Mouse (Mus musculus): Measurements from ENCODE around the gene Thpo. TPM values are rescaled to one million over a fixed set of nuclear protein-coding genes. Genes with fewer than 3 reads are reported as not detected.

Gene Thpo
- polyA plus RNA-seq (2012; rRNA removed; ENCODE audit: low replicate concordance), result 4.2 and 6.7 TPM in 2 replicates

DNA sequence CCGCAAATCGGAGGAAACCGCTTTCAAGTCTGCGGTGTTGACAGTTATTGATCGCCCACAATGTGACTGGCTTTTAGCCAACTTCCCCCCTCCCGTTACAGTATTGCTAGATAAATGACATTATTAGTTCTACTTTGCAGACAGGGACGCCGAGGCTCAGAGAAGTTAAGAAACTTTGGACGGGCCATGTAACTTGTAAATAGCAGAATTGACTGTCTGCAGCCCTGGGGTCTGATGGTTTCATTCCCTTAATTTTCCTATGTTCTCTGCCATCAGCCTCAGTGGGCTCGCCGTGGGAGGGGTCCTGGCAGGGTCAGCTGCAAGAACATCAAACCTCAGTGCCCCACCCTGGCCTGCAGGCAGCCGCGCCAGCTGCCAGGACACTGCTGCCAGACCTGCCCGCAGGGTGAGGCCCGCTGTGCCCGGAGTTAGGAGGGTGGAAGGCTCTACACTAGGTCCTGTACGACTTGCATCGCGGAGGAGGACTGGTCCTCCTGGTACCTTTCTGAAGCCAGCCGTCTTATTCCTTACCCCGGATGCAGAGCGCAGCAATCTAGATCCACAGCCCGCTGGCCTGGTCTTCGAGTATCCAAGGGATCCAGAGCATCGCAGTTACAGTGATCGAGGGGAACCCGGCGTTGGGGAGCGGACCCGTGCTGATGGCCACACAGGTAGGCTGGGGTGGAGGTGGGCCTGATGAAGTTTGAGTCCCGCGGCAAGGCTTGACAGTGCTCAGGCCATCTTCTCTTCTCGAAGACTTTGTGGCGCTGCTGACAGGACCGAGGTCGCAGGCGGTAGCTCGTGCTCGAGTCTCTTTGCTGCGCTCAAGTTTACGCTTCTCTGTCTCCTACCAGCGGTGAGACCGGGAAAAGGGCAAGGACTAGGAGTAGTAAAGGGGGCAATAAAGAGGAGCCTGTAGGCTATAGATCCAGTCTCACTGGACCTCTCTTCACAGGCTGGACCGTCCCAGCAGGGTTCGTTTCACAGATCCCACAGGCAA is at the start of gene Thpo:
Gene Thpo (minus strand): TSS at position 781 of the 1,000 bp plus-strand sequence.

DNA sequence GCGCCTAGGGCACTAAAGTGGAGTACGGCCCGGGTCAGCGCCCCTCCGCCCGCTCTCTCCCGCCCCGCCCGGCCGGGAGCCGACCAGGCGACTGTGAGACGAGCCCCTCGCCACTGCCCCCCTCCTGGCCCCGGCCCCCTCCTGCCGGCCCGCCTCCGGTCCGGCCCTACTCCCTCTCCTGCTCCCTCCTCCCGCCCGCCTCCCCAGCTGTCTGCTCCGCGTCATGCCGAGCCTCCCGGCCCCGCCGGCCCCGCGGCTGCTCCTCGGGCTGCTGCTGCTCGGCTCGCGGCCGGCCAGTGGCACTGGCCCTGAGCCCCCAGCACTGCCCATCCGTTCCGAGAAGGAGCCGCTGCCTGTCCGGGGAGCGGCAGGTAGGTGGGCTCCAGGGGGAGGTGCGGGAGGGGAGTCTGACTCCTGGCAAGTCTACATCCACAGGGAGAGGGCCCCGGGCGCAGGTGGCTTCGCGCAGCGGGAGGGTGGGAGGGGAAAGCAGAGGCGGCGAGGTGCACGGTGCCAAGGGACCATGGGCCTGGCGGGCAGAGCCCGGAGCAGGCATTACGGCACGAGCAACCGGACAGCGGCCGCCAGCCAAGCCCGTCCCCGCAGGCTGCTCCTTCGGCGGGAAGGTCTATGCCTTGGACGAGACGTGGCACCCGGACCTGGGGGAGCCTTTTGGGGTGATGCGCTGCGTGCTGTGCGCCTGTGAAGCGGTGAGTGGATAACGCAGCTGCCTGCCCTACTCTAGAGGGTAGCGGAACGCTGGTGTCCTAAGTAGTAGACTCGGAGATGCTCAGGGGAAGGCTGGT is 1.2 kb downstream of the Thpo start, which contains the start of gene Chrd:
Gene Chrd (plus strand): TSS at position 203 of the 806 bp plus-strand sequence.

DNA sequence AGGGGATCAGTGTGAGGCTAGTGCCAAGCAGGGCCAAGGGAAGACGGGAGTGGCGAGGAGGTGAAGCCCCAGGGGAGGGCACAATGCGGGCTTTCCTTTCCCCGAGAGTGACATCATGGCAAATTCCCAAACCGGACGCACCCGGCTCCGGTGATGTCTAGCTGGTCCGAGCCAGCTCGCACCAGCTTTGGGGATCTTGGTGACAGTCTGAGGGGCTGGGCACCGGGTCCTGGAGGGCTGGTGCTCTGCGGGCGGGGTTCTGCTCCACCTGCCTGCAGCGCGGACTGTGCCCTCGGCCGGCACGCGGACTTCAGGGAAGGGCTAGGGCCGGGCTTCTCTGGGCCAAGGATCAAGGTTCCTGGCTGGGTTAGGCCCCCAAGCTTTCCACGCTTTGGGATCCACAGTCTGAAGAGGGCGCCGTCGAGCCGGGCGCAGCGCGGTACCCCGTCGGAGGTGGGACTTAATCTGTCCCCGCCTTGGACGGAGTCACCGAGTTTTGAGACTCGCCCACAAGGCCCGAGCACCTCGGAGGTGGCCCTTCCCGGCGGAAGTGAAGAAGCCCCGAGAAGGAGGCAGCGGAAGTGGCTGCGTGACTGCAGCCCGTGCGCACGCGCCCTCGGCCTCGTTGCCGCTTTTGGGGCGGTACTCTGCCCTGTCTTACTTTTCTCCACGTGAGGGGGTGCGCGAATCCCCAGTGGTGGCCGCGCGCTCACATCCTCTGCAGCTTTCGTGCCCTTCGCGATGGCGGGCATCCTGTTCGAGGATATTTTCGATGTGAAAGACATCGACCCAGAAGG is 16.9 kb downstream of the Thpo start, which contains the start of the genes Polr2h and Clcn2:
Gene Polr2h (plus strand): TSS at position 485 of the 797 bp plus-strand sequence.
Gene Clcn2 (minus strand): TSS at position 566 of the 797 bp plus-strand sequence.

DNA sequence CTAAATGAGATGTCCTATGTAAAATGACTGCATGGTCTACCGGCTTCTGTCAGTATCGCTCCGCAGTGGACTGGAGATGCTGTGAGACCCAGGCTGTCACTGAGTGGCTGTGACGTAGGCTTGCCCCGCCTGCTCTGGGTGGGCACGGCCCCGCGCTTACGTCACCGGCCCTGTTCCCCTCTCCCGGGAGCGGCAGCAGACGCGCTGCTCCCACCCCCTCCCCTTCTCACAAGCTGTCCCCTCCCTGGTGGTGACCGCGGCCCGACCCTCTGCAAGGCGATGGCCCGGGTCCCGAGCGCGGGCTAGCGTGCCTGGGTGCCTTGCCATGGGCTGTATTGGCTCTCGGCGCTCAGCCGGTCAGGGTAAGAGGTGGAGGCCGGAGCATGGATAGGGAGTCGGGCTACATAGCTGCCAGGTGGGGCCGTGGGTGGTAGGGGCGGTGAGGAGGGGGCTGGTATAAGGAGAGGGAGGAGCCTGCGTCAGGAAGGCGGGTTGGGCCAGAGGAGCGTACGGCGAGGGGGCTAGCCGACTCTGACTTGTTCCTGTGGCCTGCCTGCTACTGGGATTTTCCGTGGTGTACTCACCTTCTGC is 41.1 kb downstream of the Thpo start, which contains the start of gene Fam131a:
Gene Fam131a (plus strand): TSS at position 131 of the 591 bp plus-strand sequence.

Other genes starting within 250 kb of the Thpo start
- gene Eif2b5, start 235.7 kb downstream of the Thpo start, polyA plus RNA-seq (2012; rRNA removed; ENCODE audit: low replicate concordance), result 11.1 and 14.5 TPM in 2 replicates
- gene Dvl3, start 217.5 kb downstream of the Thpo start, polyA plus RNA-seq (2012; rRNA removed; ENCODE audit: low replicate concordance), result 32.7 and 44.7 TPM in 2 replicates
- 358 and 481 TPM in 2 replicates for gene Ap2m1, start 199.0 kb downstream of the Thpo start, polyA plus RNA-seq (2012; rRNA removed; ENCODE audit: low replicate concordance)
- 16.3 and 29.3 TPM in 2 replicates for gene Abcf3, start 185.9 kb downstream of the Thpo start, polyA plus RNA-seq (2012; rRNA removed; ENCODE audit: low replicate concordance)
- 5.8 and 15.6 TPM in 2 replicates for gene Vwa5b2, start 145.0 kb downstream of the Thpo start, polyA plus RNA-seq (2012; rRNA removed; ENCODE audit: low replicate concordance)
- gene Eef1akmt4, start 122.9 kb downstream of the Thpo start, polyA plus RNA-seq (2012; rRNA removed; ENCODE audit: low replicate concordance), result 6.3 and 11.3 TPM in 2 replicates
- gene Gm49333, start 122.9 kb downstream of the Thpo start, polyA plus RNA-seq (2012; rRNA removed; ENCODE audit: low replicate concordance), result 0.15 and 0.30 TPM in 2 replicates
- gene Alg3, start 122.8 kb downstream of the Thpo start, polyA plus RNA-seq (2012; rRNA removed; ENCODE audit: low replicate concordance), result 21.4 and 23.3 TPM in 2 replicates
- 5.2 and 5.7 TPM in 2 replicates for gene Camk2n2, start 113.2 kb downstream of the Thpo start, polyA plus RNA-seq (2012; rRNA removed; ENCODE audit: low replicate concordance)
- gene Ece2, start 104.7 kb downstream of the Thpo start, polyA plus RNA-seq (2012; rRNA removed; ENCODE audit: low replicate concordance), result 0.19 TPM in 1 of 2 replicates, not detected in the other
- gene Psmd2, start 82.9 kb downstream of the Thpo start, polyA plus RNA-seq (2012; rRNA removed; ENCODE audit: low replicate concordance), result 22.5 and 32.8 TPM in 2 replicates
- 261 and 397 TPM in 2 replicates for gene Eif4g1, start 66.2 kb downstream of the Thpo start, polyA plus RNA-seq (2012; rRNA removed; ENCODE audit: low replicate concordance)
- 3.0 and 6.5 TPM in 2 replicates for gene Fam131a, start 41.3 kb downstream of the Thpo start, polyA plus RNA-seq (2012; rRNA removed; ENCODE audit: low replicate concordance)
- 6.8 and 8.2 TPM in 2 replicates for gene Polr2h, start 16.8 kb downstream of the Thpo start, polyA plus RNA-seq (2012; rRNA removed; ENCODE audit: low replicate concordance)
- 142 and 219 TPM in 2 replicates for gene Clcn2, start 16.8 kb downstream of the Thpo start, polyA plus RNA-seq (2012; rRNA removed; ENCODE audit: low replicate concordance)
- gene Chrd, start 1.4 kb downstream of the Thpo start, polyA plus RNA-seq (2012; rRNA removed; ENCODE audit: low replicate concordance), result 2.1 and 4.5 TPM in 2 replicates

All from duodenum, adult 2 months (tissue).